Mouse (Mus musculus): Measurements from ENCODE around the gene Col8a1. TPM values are rescaled to one million over a fixed set of nuclear protein-coding genes. Genes with fewer than 3 reads are reported as not detected.

Gene Col8a1
- total RNA-seq, 1 experiment from 2014 or later, result not detected

DNA sequence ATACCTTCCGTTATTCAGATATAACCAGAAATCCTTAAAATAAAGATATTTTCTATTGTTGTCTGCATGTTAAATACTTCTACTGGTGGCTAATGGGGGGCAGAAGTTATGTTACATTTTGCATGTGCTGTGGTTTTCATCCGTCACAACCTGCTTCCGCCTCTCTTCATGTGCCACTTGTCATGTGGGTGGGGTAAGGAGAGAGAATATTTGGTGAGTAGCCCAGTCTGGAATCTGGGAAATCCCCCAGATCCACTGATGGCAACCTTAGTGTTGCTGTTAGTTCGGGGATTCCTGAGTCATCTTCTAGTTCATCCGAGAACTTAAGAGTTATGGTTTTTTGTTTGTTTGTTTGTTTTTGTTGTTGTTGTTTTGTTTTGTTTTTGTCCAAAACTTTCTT lies 55.8 kb downstream of the Col8a1 start:
- ATAC-seq (replicated peaks in 1 of 2; ENCODE audit: insufficient read depth in 1 of 2, low FRiP score in 2 of 2, low TSS enrichment in 1 of 2, low read depth in 1 of 2, poor library complexity in 2 of 2, severe bottlenecking in 2 of 2), result no peak

- no peak for ATAC-seq (replicated peaks in 1 of 2; ENCODE audit: insufficient read depth in 1 of 2, low FRiP score in 2 of 2, low TSS enrichment in 1 of 2, low read depth in 1 of 2, poor library complexity in 2 of 2, severe bottlenecking in 2 of 2)
Measured at GRCm38 (mm10) chr16:57694694-57695093, 59.8 kb downstream of the Col8a1 start.

DNA sequence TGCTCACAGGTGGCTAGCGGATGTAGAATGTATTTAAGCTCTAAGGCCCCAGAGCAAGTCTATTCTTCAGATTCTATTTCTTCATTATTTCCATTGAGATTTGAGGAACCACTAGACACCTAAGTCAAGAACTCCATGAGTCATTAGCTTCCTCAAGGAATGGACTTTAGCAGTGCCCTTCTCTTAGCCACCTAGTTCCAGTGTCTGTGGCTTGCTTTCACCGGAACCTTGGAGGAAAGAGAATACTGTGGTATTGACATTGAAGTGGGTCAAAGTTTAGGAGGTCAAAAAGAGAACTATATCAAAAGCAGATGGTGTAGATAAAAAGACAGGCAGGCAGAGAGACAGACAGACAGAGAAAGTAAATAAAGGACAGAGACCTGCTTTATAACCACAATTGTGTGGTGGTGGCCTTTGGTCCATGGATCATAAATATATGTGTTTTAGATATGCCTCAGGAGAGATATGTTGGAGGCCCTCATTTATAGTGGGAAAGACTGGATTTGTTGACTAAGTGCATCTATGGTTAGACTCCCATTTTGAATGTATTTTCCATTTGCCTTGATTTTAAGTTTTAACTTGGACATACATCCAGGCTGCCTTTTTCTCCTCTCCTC lies 60.5 kb downstream of the Col8a1 start:
- no peak for ATAC-seq (replicated peaks in 1 of 2; ENCODE audit: insufficient read depth in 1 of 2, low FRiP score in 2 of 2, low TSS enrichment in 1 of 2, low read depth in 1 of 2, poor library complexity in 2 of 2, severe bottlenecking in 2 of 2)

DNA sequence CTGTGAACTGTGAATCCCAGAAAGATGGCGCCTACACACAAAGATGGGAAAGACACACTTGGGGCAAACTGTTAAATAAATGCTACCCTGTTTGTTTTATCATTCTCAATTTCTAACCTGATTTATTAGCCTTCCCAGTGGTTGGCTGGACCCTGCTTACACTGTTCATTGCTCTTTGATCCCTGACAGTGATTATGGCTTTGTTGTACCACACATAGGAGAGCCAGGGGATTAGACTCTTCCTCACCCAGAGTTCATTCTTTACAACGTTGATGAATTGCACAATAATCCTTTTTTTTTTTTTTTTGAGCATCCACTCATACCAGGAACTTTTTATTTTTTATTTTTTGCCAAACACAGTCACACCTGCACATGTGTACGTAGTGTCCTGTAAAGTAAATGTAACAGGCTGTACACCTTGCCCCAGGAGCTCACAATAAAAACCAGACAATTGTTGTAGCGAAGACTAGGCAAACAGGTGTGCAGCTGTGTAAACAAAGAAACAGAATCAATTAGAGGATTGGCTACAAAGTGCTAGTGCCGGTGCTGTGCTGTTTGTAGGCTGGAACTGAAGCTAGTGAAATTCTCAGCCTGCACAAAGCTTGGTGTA lies 68.6 kb downstream of the Col8a1 start:
- no peak for ATAC-seq (replicated peaks in 1 of 2; ENCODE audit: insufficient read depth in 1 of 2, low FRiP score in 2 of 2, low TSS enrichment in 1 of 2, low read depth in 1 of 2, poor library complexity in 2 of 2, severe bottlenecking in 2 of 2)

- no peak for ATAC-seq (replicated peaks in 1 of 2; ENCODE audit: insufficient read depth in 1 of 2, low FRiP score in 2 of 2, low TSS enrichment in 1 of 2, low read depth in 1 of 2, poor library complexity in 2 of 2, severe bottlenecking in 2 of 2)
Measured at GRCm38 (mm10) chr16:57672251-57672650, 82.3 kb downstream of the Col8a1 start.

- ATAC-seq (replicated peaks in 1 of 2; ENCODE audit: insufficient read depth in 1 of 2, low FRiP score in 2 of 2, low TSS enrichment in 1 of 2, low read depth in 1 of 2, poor library complexity in 2 of 2, severe bottlenecking in 2 of 2), result no peak
Measured at GRCm38 (mm10) chr16:57671637-57672036, 82.9 kb downstream of the Col8a1 start.

DNA sequence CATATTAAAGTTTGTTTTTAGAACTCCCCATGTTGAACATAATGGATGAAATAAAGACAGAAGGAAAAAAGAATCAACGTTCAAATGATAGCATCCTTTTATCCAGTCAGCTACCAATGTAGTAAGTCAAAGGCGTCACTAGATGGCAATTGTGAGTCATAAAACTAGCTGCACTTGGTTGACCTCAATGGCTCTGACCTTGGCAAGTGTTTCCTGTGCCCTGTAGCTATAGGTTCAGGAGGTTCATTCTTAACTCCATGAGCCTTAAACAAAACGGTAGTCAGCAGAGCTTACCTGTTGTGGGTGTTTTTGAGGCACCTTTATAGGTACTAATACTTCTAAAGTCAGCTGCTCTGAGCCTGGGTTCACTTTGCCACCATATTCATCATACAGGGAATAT lies 85.2 kb downstream of the Col8a1 start:
- peak; percentile 85 to 86; a peak in 3 of 4 replicates for ATAC-seq (replicated peaks in 1 of 2; ENCODE audit: insufficient read depth in 1 of 2, low FRiP score in 2 of 2, low TSS enrichment in 1 of 2, low read depth in 1 of 2, poor library complexity in 2 of 2, severe bottlenecking in 2 of 2)

DNA sequence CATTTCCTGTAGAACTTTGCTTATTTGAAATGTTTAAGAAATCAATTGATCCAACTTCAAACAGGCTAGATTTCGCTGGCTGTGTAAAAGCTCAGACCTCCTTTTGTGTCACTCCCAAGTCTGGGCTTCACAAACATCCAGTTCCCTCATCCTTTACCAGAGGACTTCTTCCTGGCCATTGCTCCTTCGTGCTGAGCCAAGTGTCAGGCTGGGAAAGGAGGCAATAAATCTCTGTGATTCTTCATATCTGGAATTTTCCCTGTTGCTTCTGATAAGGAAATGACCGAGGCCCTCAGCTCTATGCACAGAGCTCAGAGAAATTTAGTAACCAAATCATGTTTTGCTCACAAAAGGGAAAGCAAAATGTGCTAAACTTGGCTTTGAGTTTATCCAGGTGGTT lies 91.9 kb downstream of the Col8a1 start:
- ATAC-seq (replicated peaks in 1 of 2; ENCODE audit: insufficient read depth in 1 of 2, low FRiP score in 2 of 2, low TSS enrichment in 1 of 2, low read depth in 1 of 2, poor library complexity in 2 of 2, severe bottlenecking in 2 of 2), result no peak

DNA sequence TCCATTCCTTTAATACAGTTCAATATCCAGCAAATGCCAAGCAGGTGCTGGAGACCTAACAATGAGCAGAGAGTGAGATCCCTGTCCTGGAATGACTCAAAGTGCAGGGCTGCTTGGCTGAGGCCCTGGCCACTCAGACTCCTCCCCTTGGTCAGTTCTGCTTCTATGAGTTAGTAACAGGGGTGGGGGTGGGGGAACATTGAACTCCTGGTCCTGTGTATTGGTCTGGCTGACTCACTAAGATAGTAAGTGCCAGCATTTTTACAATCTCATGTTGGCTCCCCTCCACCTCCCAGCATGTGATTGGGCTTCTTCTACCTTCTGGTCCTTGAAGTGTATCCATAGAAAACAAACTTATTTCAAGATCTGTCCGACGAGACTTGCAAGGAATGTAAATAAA lies 104.6 kb downstream of the Col8a1 start:
- no peak for ATAC-seq (replicated peaks in 1 of 2; ENCODE audit: insufficient read depth in 1 of 2, low FRiP score in 2 of 2, low TSS enrichment in 1 of 2, low read depth in 1 of 2, poor library complexity in 2 of 2, severe bottlenecking in 2 of 2)

- no peak for ATAC-seq (replicated peaks in 1 of 2; ENCODE audit: insufficient read depth in 1 of 2, low FRiP score in 2 of 2, low TSS enrichment in 1 of 2, low read depth in 1 of 2, poor library complexity in 2 of 2, severe bottlenecking in 2 of 2)
Measured at GRCm38 (mm10) chr16:57641346-57641885, 113.1 kb downstream of the Col8a1 start.

GRCm38 (mm10) chr16:57634766-57635165 lies 119.8 kb downstream of the Col8a1 start:
- no peak for ATAC-seq (replicated peaks in 1 of 2; ENCODE audit: insufficient read depth in 1 of 2, low FRiP score in 2 of 2, low TSS enrichment in 1 of 2, low read depth in 1 of 2, poor library complexity in 2 of 2, severe bottlenecking in 2 of 2)

- peak; percentile 94 to 96 for ATAC-seq (replicated peaks in 1 of 2; ENCODE audit: insufficient read depth in 1 of 2, low FRiP score in 2 of 2, low TSS enrichment in 1 of 2, low read depth in 1 of 2, poor library complexity in 2 of 2, severe bottlenecking in 2 of 2)
Measured at GRCm38 (mm10) chr16:57634191-57634590, 120.3 kb downstream of the Col8a1 start.

DNA sequence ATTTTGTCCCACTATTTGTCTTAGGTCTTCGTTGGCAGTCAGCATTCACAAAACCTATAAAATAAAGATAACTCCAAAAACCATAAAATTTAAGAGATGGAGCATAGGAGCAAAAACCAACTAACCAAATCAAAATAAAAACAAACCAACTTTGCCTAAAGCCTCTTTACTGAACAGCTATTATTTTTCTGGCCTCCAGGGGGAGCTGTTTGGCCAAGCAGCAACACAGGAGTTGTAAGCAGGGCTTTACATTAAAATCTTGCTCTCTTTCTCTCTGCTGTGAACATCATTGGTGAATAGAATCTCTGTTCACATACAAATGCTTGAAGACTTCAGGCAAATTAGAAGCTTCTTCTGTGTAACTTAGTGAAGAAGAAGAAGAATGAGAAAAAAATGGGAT lies 142.8 kb downstream of the Col8a1 start:
- ATAC-seq (replicated peaks in 1 of 2; ENCODE audit: insufficient read depth in 1 of 2, low FRiP score in 2 of 2, low TSS enrichment in 1 of 2, low read depth in 1 of 2, poor library complexity in 2 of 2, severe bottlenecking in 2 of 2), result peak; percentile 62 to 71; a peak in 3 of 4 replicates

GRCm38 (mm10) chr16:57606444-57607227 lies 147.9 kb downstream of the Col8a1 start, which contains the start of gene Cmss1:
Gene Cmss1, minus strand, starts transcription at chr16:57606864.
- ATAC-seq (replicated peaks in 1 of 2; ENCODE audit: insufficient read depth in 1 of 2, low FRiP score in 2 of 2, low TSS enrichment in 1 of 2, low read depth in 1 of 2, poor library complexity in 2 of 2, severe bottlenecking in 2 of 2), result peak; percentile 94 to 96

DNA sequence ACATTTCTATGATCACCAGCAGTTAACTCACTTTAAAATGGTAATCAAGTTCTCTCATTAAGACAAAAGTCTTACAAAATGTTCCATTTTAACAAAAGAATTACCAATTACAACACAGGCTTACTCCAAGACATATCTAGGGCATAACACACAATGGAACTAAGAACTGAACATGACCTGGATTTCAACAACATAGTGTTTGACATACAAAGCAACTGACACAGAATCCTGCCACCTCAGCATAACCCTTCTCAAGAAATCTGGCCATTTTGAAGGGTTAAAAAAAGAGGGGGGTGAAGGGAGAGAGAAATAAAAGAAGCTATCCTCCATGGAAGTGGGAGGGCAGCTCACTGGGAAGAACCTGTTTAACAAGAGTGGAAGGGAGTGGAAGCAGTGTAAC lies 153.5 kb downstream of the Col8a1 start:
- no peak for ATAC-seq (replicated peaks in 1 of 2; ENCODE audit: insufficient read depth in 1 of 2, low FRiP score in 2 of 2, low TSS enrichment in 1 of 2, low read depth in 1 of 2, poor library complexity in 2 of 2, severe bottlenecking in 2 of 2)

GRCm38 (mm10) chr16:57597295-57597957 lies 157.1 kb downstream of the Col8a1 start:
- ATAC-seq (replicated peaks in 1 of 2; ENCODE audit: insufficient read depth in 1 of 2, low FRiP score in 2 of 2, low TSS enrichment in 1 of 2, low read depth in 1 of 2, poor library complexity in 2 of 2, severe bottlenecking in 2 of 2), result no peak

DNA sequence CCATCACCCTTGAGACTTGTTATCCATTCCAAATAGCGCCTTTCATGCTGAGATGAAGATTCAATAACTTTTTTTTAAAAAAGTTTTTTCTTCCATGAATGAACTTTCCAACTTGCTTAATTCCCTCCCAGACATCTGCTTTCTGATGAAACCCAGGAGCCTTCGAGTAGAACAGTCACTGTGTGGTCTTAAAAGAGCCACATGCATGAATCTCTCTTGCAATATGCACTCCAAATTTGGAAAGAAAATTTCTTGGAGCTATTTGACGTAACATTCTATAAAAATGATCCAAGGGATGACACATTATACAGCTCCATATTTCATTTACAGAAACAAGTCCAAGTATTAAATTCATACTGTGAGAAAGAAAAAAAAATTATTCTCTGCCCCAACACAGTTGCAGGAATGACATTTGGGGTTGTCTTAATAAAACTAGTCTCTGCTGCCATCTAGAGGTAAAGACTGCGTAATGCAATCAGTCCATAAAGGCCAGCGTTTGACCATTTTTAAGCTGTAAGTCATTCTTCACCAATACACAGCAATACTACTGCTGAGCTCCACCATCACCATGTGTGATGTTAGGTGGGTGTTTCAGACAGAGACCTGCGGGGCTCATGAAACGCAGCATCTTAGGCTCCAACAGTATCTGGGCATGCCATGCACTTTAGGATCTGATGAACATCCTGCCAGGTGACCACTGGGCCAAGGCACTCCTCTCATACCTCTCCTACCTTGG lies 160.9 kb downstream of the Col8a1 start:
- peak; percentile 78 to 86 for ATAC-seq (replicated peaks in 1 of 2; ENCODE audit: insufficient read depth in 1 of 2, low FRiP score in 2 of 2, low TSS enrichment in 1 of 2, low read depth in 1 of 2, poor library complexity in 2 of 2, severe bottlenecking in 2 of 2)

Data from hematopoietic stem cell, adult 5-6 weeks (primary cell).